Mouse (Mus musculus): ENCODE results near the gene Ppp2r2c.

Ppp2r2c gene

GRCm38 (mm10) chr5:36899392-36899791 is 31.1 kb downstream of the Ppp2r2c start:
- no peak for DNase-seq

DNA sequence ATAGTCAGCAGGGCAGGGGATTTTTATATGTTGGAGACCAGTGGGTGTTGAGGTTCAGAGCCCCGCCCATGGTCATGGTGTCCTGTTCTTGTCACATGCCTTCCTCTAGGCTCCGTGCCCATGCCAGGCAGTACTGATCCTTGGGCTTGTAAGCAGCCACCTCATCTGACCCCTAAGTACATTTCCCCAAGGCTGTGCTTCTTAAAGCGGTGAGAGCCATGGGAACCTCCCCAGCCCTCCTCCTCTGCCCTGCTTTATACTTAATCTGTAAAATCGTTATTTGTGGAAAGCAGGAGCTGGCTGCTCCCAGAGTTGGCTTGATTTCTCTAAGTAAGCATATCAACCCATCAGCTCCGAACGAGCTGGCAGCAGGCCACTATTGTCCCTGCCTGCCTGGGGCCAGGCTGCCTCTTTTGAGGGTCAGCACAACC is 31.9 kb downstream of the Ppp2r2c start:
- DNase-seq = no peak

- DNase-seq = no peak
Measured at GRCm38 (mm10) chr5:36902807-36903206, 34.5 kb downstream of the Ppp2r2c start.

DNA sequence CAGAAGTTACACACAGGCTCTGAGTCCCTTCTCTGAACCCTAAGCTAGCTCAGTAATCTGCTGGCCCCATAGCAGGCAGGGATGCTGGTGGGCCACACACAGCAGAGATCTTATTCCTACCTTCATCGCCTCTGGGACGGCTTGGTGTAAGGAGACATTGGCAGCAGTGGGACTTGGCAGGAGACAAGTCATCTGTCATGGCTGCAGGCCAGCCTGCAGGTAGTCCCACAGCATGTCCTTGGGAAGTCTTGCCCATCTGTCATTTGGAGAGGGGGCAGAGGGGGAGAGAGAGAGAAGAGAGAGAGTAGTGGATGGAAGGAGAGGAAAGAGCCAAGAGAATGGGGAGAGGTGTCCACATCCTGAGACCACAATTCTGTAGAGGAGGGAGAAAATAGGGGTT is 35.8 kb downstream of the Ppp2r2c start:
- DNase-seq = no peak

GRCm38 (mm10) chr5:36904703-36905102 is 36.4 kb downstream of the Ppp2r2c start:
- no peak for DNase-seq

DNA sequence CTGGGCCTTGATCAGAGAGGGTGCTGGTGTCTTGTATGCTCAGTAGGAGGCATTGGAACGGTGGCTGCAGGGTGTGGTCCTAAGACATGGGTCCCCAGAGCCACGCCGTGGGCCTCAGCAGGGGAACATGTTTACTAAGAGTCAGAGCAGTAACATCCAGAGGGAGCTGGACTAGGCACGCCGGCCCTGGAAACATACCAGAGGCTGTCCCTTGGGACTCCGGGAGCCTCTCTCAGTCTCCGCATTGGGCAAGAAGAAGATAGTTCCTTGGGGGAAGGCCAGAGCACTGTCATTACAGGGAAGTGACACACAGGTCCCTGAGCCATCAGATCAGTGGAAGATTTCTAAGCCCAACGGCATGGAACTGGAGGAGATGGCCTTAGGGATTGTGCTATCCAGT is 36.9 kb downstream of the Ppp2r2c start:
- no peak for DNase-seq

DNA sequence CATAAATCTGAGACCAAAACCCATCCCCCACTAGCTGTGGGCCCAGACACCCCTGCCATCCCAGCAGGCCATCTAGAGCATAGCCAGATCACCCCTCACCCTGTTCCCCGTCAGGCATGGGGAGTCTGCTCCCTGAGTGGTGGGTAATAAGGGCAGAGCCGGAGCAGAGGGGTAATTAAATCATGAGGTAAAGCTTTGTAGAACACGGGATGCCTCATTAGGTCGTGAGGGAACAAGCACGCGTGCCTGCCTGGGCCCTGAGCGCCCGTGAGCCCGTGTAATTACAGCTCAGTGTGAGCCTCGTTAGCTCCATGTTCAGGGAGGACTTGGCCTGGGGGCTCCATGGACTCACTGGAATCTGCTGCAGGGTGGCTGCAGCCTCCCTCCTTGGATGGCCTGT is 39.4 kb downstream of the Ppp2r2c start:
- no peak for DNase-seq

DNA sequence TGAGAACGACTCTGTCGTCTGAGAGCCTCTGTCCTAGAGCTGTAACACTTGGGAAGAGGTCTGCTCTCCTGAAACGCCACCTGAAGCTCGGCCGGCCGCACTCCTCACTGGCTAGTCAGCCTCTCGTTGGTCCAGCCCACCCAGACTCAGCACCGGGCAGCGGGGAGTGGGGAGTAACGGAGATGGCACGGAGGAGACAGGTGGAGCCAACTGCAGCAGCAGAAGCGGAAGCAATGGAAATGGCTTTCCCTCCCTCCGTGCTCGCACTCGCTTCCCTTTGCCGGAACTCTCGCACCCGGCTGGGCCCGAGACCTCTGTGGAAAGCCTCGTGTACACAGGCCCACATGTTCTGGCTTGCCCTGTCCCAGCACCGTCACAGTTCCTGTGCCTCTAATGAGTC is 41.2 kb downstream of the Ppp2r2c start:
- DNase-seq = no peak

GRCm38 (mm10) chr5:36910980-36911379 is 42.7 kb downstream of the Ppp2r2c start:
- DNase-seq = no peak

DNA sequence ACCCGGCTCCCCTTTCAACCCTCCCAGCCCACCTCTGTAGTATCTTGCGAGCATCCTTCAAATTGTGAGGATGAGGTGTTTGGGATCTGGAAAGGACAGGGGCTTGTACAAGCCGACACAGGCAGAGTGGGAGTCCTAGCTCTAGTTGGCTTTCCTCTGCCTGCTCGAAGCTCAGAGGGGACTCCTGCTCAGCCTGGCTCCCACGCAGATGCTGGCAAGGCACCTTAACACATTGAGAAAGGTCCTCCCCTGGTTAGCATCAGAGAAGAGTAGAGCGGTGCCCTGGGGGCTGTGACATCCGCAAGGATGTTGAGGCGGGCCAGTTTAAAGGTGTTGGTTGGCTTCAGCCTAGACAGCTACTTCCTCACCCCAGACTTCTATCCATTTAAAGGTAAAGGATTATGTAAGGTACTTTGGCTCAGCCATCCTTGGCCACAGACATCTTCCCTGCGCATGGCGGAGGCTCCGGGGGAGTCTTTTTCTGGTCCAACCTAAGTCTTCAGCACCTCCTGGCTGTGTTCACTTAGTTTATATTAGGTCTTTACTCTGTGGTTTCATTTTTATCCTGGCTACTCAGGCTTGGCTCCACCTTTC is 43.5 kb downstream of the Ppp2r2c start:
- DNase-seq = no peak

GRCm38 (mm10) chr5:36912602-36913310 is 44.4 kb downstream of the Ppp2r2c start:
- no peak for DNase-seq

DNA sequence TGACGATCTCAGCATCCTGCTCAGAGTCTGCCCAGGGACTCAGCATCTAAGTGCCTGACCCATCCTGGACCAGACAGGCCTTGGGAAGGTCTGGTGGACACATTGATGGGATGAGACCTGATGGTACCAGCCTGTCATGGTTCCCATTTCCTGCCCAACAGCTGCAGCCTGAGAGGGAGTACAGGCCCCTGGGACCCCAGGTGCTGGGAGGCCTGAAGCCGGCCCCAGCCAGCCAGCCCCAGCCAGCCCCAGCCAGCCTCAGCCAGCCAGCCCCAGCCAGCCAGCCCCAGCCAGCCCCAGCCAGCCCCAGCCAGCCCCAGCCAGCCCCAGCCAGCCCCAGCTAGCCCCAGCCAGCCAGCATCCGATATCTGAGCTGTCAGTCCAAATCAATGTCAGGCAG is 46.9 kb downstream of the Ppp2r2c start:
- no peak for DNase-seq

DNA sequence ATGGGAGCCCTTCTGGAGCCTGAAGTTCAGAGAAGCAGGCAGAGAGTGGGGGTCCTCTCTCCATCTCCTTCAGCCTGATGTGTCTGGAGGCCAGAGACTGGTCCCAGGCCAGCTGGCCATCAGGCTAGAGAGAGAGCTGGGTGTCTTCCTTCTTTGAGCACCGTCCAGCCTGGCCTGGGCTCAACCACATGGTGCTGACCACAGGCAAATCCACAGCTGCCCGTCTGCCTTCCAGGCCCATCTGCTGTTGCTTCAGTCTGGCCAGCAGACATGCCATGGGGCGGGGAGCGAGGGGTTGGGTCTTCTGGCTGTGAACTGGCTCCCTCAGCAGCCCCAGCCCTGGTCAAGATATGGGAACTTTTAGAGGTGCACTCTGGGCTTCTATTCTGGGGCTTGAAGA is 48.3 kb downstream of the Ppp2r2c start:
- no peak for DNase-seq

DNA sequence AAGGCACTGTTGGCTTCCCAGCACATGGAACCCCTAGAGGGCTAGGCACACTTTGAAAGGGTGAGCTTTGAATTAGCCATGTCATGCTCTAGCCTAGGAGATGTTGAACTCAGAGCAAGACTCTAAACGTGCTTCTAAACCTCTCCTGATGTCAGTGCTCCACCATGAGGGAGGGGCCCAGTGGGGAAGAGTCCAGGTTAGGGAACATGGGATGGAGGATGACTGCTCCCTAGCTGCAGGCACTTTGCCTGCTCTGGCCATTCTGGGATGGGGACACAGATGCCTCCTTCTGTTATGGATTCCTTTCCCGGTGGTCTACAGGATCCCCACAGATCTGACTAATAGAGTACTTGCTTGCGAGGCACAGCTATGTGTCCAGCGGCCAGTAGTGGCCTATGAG is 48.9 kb downstream of the Ppp2r2c start:
- no peak for DNase-seq

DNA sequence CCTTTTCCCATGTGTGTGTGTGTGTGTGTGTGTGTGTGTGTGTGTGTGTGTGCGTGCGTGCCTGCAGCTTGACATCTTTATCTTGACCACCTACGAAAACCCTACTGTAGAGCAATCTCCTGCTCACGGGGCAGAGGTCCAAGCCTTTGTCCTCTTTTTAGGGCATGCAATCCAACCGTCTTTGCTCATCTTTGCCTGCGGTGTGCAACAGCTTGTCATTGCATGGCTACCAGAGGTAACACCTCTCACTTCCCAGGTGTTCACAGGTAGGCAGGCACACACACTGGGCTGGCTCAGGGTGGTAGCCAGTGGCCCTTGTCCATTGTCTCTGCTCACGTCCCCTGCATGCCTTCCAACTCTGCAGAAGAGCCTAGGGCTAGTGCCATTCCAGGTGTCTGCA is 49.7 kb downstream of the Ppp2r2c start:
- no peak for DNase-seq

GRCm38 (mm10) chr5:36920072-36920471 is 51.8 kb downstream of the Ppp2r2c start:
- DNase-seq = no peak

DNA sequence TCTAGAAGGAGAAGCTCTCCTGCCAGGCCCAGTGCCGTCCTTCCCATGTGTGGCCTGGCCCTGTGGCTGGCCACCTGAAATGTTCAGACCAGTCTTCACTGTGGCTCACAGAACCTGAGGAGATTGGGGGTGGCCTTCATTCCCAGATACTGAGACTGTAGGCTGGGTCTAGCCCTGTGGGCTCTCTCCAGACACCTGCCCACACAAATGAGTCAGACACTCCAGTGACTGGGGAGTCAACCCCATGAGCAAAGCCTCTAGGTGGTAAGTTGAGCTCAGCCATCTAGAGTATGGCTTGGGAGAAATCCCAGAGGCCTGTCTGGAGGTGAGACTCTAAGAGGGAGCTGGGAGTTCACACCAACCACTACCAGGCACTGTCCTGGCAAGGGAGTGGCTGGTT is 53.6 kb downstream of the Ppp2r2c start:
- no peak for DNase-seq

GRCm38 (mm10) chr5:36922811-36923210 is 54.5 kb downstream of the Ppp2r2c start:
- DNase-seq = no peak

DNA sequence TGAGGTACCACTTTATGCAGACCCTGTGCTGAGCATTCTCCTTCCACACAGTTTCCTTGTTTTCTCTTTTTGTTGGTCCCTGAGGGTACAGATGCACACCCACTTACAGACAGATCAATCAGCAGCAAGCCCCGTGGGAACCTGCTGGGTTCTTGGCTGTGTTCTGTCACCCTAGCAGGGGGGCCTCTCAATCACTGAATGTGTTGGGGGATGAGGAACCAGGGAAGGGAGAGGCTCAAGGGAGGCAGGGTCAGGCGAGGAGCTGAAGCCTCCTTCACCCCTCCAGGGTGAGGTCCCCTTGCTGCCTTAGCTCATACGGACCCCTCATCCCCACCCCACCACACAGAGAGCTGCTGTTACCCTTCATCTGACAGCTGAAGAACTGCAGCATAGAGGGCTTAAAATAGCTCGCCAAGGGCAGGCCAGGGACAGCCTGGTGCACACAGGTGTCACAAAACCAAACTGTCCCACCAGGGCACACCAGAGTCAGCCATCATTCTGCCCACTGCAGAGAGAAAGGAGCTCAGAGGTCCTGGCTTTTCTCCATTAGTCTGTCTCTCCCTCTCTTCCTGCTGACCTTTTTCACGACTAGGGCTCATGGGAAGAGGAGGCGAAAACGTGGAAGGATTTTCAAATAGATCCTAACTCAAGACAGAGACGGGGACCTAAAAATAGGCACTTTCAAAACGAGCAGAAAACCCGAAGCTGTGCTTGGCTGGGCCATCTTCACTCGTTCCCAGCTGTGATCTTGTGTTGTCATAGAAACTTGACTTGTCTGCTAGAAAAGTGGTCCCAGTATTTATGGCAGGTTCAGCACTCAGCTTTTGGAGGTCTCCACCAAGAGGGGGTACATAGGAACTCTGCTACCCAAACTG is 55.8 kb downstream of the Ppp2r2c start:
- DNase-seq = no peak

DNA sequence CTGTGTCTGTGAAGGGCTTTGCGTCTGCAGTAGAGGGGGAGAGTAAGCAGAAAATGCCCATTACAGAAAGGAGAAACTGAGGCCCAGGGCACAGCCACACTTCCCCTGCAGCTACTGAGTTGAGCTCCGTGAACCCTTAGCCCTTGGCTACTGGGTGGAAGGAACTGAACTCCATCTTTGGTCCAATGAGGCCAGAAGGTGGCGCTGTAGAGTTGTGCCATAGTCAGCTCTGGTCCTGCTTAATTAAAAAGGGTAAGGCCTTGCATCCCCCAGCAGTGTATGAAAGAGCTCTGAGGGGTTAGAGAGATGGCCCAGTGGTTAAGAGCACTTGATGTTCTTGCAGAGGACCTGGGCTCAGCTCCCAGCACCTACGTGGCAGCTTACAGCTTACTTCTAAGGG is 60.4 kb downstream of the Ppp2r2c start:
- DNase-seq = no peak

GRCm38 (mm10) chr5:36929376-36929775 is 61.1 kb downstream of the Ppp2r2c start:
- DNase-seq = no peak

DNA sequence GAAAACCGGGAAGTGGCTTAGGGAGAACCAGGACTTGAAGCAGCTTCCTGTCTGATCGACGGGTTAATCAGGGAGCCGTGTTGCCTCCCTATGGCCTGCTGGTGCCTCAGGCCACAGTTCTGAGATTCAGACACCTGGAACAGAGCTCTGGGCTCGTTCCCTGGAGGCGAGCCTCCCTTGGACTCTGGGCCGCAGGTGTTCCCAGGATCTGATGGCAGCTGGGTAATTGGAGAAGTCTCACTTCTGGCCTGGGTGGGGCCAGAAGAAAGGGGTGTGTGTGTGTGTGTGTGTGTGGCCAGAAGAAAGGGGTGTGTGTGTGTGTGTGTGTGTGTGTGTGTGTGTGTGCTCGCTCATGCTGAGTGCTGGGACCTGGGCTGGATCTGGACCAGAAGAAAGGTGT is 65.1 kb downstream of the Ppp2r2c start:
- DNase-seq = no peak

DNA sequence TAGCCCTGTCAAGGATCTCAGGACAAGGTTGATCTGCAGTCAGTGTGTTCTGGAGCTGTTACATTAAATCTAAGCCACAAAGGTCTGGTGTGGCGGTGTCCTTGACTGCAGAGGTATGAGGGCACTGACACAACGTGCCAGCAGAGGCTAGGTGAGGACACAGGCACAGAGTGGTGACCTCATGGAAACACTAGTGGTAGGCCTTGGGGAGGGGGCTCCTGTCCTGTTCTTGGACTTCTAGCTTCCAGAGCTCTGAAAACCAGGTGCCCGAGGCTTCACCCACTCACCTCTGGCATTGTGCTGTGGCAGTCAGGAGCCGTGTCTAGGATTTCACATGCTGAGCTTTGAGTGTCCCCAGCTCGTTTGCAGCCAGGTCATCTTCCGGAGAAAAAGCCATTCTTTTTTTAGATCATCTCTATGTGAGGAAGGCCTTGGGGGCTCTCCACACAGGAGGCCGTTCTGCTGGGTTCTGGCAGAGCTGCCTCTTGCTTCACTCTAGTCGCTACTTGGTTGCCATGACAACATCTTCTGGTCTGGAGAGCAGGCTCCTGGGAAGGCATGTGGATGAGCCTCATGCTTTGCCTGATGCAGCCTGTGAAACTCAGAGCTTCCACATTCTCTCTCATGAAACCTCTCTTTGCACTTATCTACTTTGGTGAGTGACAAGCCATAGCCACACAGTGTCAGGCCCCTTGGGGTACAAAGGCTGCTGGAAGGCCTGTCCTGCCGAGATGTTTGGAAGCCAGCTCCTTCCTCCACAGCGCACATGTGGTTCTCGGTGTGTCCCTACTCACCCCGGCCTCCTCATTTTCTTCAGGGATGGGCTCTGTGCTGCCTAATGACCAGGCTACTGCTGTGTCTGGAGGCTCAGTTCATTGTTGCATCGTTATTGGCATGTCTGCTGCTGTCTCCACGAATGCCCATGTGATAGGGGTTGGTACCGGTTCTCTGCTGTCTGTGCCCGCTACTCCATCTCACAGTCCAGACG is 67.5 kb downstream of the Ppp2r2c start:
- no peak for DNase-seq

All from kidney, adult 18-20 months (tissue).